Mouse (Mus musculus): Measurements from ENCODE around the gene Nprl3.

The Nprl3 gene

DNA sequence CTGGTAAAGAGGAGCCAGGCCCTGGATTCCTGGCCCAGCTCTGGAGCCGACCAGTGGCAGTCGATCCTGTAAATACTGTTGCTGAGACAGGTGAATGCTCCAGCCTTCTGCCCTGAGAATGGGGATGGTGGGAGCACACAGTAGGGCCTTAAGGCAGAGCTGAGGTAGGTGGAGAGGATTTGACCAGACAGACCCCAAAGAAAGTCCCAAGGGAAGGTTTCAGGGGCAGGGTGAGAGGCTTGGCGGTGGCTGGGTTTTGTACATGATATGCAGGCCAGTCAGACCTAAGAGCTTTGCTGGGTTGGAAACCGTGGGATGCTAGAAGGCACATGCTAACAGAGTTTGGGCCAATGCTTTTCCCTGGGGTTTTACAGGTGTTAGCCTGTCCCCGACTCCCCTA, 72.9 kb downstream of the Nprl3 start:
- no peak for DNase-seq

DNA sequence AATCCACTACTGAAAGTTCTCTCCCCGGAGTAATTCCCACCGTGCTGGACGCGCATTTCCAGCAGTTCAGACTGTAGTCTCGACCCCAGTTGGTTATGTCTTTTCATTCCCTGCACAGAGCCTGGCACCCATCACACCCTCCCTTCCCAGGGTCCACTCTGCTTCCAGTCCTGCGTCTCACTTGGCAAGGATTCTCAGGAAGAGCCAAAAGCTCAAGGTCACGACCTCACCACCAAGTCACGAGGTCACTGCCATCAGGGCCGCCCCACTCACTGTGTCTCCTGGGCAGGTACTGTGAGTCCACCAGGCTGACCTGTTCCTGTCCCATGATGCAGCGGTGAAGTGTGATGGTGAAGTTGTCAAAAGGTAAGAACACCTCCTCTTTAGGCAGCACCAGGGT, 73.4 kb downstream of the Nprl3 start:
- no peak for DNase-seq

- DNase-seq = no peak
Observed at GRCm38 (mm10) chr11:32193156-32193555, 74.4 kb downstream of the Nprl3 start.

DNA sequence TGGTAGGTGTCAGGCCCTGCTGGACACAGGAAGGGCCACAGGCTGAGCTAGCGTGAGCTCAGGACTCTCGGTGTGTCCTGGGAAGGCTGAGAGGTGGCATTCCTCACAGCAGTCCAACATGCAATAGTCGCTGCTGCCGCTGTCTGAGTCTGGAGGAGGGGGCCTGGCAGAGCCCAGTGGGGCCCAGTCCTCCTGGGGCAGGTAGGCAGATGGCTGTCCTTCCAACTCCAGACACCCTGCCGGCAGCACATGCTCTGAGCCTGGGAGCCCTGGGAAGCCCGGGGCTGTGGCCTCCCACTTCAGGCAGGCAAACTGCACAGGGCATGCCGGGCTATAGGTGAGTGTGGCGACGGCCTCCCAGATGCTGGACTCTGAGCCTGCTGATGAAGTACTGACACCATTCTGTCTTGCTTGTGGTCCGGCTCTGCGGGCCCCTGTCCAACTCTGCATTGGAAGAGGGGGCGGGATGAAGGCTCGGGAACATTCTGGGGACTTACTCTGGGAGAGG, 76.8 kb downstream of the Nprl3 start:
- no peak for DNase-seq

GRCm38 (mm10) chr11:32190119-32190518, 77.4 kb downstream of the Nprl3 start:
- DNase-seq = peak; percentile 63

DNA sequence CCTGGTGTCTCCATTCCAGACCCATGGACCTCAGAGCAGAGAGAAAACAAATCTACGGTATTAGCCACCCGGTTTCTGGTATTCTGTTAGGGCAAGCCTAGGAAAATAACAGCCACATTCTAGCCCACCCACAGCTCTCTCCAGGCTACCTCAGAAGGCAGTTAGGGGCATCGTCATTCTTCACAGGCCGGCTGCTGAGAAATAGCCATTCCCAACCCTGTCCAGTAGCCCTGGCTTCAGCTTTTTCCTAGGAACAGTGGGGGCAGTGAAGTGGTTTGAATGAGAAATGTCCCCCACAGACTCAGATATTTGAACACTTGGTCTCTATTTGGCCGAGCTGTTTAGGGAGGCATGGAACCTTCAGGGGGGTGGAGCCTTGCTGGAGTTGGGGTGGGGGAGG, 78.1 kb downstream of the Nprl3 start:
- no peak for DNase-seq

DNA sequence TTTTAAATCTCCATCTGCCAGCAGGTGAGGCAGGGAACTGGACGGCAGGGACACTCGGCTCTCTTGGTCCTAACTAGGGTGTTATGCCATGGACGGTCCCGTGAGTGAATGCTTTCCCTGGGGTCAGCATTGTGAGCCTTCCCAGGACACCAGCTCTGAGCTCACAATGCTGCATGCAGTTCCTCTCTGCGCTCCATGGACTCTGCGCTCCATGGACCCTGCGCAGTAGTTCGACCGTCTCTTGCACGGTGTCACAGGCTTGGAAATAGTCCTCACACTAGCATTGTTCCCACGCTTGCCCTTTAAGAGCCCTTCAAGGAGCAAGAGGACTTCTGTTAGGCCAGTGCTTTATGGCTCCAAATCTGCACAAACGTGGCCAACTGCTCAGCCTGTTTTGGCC, 78.6 kb downstream of the Nprl3 start:
- no peak for DNase-seq

DNA sequence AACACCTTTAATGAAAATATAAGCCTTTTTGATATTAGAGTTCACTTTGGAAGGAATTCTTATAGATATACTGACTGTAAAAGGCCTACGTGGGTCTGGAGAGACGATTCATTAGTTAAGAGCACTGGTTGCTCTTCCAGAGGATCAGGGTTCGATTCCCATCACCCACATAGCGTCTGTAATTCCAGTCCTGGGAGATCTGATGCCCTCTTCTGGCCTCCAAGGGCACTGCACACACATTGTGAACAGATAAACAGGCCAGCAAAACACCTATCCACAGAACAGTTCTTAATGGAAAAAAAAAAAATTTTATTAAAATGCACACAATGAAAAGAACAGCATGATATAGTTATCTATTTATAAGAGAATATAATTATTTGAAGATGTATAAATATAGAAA, 80.3 kb downstream of the Nprl3 start:
- DNase-seq = no peak

GRCm38 (mm10) chr11:32186031-32186430, 81.5 kb downstream of the Nprl3 start:
- no peak for DNase-seq

GRCm38 (mm10) chr11:32184469-32184868, 83.0 kb downstream of the Nprl3 start:
- DNase-seq = no peak

GRCm38 (mm10) chr11:32181973-32182868, 85.3 kb downstream of the Nprl3 start:
- peak; percentile 91 for DNase-seq

DNA sequence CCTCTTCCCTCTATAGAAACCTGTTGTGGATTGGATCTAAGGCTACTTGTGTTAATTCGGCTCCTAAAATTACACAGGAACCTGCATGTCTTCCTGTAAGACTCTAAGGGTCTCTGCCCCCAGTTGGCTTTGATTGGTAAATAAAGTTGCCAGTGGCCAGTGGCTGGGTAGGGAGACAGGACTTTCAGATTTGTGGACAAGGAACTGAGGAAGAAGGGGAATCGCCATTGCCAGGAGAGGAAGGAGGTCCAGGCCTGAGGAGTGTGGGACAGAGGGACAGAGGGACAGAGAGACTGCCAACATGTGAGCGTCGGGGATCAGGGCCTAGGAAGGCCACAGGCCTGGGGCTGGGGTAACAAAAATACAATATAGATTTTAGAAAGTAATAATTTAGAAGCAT, 86.3 kb downstream of the Nprl3 start:
- no peak for DNase-seq

GRCm38 (mm10) chr11:32178506-32178905, 89.0 kb downstream of the Nprl3 start:
- DNase-seq = peak; percentile 2

Data from kidney, postnatal 10 days (tissue).